Mouse (Mus musculus) C2C12 (cell line): Measurements from ENCODE around the gene Tmem189. TPM values are rescaled to one million over a fixed set of nuclear protein-coding genes. Genes with fewer than 3 reads are reported as not detected.

ENCODE experiments used
- H3K27me3 ChIP-seq: one replicate; pipeline ENCODE4 v1.6.1; 2011; ENCODE audit not compliant: control insufficient read depth, insufficient read depth, insufficient read length
- H3K36me3 ChIP-seq: one replicate; pipeline ENCODE4 v1.6.1; 2011; ENCODE audit not compliant: control insufficient read depth, insufficient read depth
- H3K4me3 ChIP-seq: one replicate; pipeline ENCODE4 v1.5.1; 2011; ENCODE audit warnings: mild to moderate bottlenecking, control low read depth; ENCODE audit not compliant: poor library complexity, insufficient read depth, severe bottlenecking
- H3K79me2 ChIP-seq: one replicate; pipeline ENCODE4 v1.6.1; 2011; ENCODE audit not compliant: control insufficient read depth, insufficient read depth
- H3K79me3 ChIP-seq: one replicate; pipeline ENCODE4 v1.6.1; 2011; ENCODE audit warnings: low read depth, control low read depth
- H3ac ChIP-seq: one replicate; pipeline ENCODE3; 2011; ENCODE audit warnings: low read depth; ENCODE audit not compliant: control insufficient read depth, insufficient read length
- CEBPB ChIP-seq: IDR thresholded peaks from one replicate; pipeline ENCODE4 v1.6.1; 2011; ENCODE audit warnings: low read depth, mild to moderate bottlenecking, control low read depth, moderate library complexity
- CTCF ChIP-seq: IDR thresholded peaks from one replicate; pipeline ENCODE4 v1.5.1; 2011; ENCODE audit not compliant: control insufficient read depth, insufficient read depth, insufficient read length
- FOSL1 ChIP-seq: IDR thresholded peaks from one replicate; pipeline ENCODE4 v1.8.0; 2011; ENCODE audit warnings: mild to moderate bottlenecking, low read length; ENCODE audit not compliant: poor library complexity, insufficient read depth, severe bottlenecking
- MAX ChIP-seq: IDR thresholded peaks from one replicate; pipeline ENCODE4 v1.6.1; 2011; ENCODE audit warnings: mild to moderate bottlenecking, control low read depth
- MYOD1 ChIP-seq: IDR thresholded peaks from one replicate; pipeline ENCODE4 v1.6.1; 2011; ENCODE audit warnings: low read depth; ENCODE audit not compliant: control insufficient read depth, insufficient read length
- MYOG ChIP-seq: IDR thresholded peaks from one replicate; pipeline ENCODE4 v1.6.1; 2011; ENCODE audit not compliant: control insufficient read depth, insufficient read length; ENCODE audit errors: extremely low read depth
- USF1 ChIP-seq: IDR thresholded peaks from one replicate; pipeline ENCODE4 v1.6.1; 2011; ENCODE audit warnings: low read depth, mild to moderate bottlenecking, control low read depth, moderate library complexity
- polyA plus RNA-seq: library from polyadenylated mRNA; unstranded; fragments of >200 nt; fragmentation: generic; extraction: Trizol; gene quantifications from one replicate; pipeline ENCODE4 v1.2.1, GENCODE M21; 2012; ENCODE audit warnings: missing spikeins

Gene Tmem189
- polyA plus RNA-seq, 1 experiment = 34.5 TPM

GRCm38 (mm10) chr2:167599195-167599594, 90.4 kb downstream of the Tmem189 start:
- no peaks in the 10 kb centered on the region for H3K27me3 ChIP-seq
- no peaks in the 10 kb centered on the region for H3K79me3 ChIP-seq
- H3K79me2 ChIP-seq = no peaks in the 10 kb centered on the region
- no peak overlapping the region for H3ac ChIP-seq
- H3K36me3 ChIP-seq = no peaks in the 10 kb centered on the region
- no peak for TF ChIP-seq CEBPB
- no peak for TF ChIP-seq CTCF
- TF ChIP-seq MAX = no peak
- no peak for TF ChIP-seq FOSL1
- no peak for TF ChIP-seq USF1
- TF ChIP-seq MYOG = no peak
- no peak for TF ChIP-seq MYOD1
- H3K4me3 ChIP-seq = no peak overlapping the region

GRCm38 (mm10) chr2:167597492-167598186, 92.0 kb downstream of the Tmem189 start:
- no peak overlapping the region for H3K4me3 ChIP-seq
- no peaks in the 10 kb centered on the region for H3K79me2 ChIP-seq
- H3K27me3 ChIP-seq = no peaks in the 10 kb centered on the region
- no peaks in the 10 kb centered on the region for H3K36me3 ChIP-seq
- no peaks in the 10 kb centered on the region for H3K79me3 ChIP-seq
- no peak for TF ChIP-seq USF1
- no peak for TF ChIP-seq CTCF
- TF ChIP-seq MYOG = no peak
- TF ChIP-seq FOSL1 = no peak
- TF ChIP-seq MAX = no peak
- no peak for TF ChIP-seq CEBPB
- no peak for TF ChIP-seq MYOD1
- no peak overlapping the region for H3ac ChIP-seq

GRCm38 (mm10) chr2:167596726-167597491, 92.7 kb downstream of the Tmem189 start:
- Histone ChIP-seq H3K27me3 (no peaks in the 10 kb centered on the region), H3K79me3 (no peaks in the 10 kb centered on the region), H3K79me2 (no peaks in the 10 kb centered on the region), H3ac (no peak overlapping the region), H3K36me3 (no peaks in the 10 kb centered on the region), H3K4me3 (no peak overlapping the region)
- TF ChIP-seq USF1 (no peak), FOSL1 (no peak), MAX (no peak), MYOD1 (no peak)

GRCm38 (mm10) chr2:167596262-167596661, 93.4 kb downstream of the Tmem189 start:
- H3K27me3 ChIP-seq = no peaks in the 10 kb centered on the region
- H3K79me3 ChIP-seq = no peaks in the 10 kb centered on the region
- no peak for TF ChIP-seq CTCF
- TF ChIP-seq MYOD1 = no peak
- TF ChIP-seq MAX = no peak
- no peak for TF ChIP-seq FOSL1
- no peak for TF ChIP-seq MYOG
- TF ChIP-seq USF1 = no peak
- no peak for TF ChIP-seq CEBPB
- no peak overlapping the region for H3ac ChIP-seq
- no peaks in the 10 kb centered on the region for H3K79me2 ChIP-seq
- no peaks in the 10 kb centered on the region for H3K36me3 ChIP-seq
- no peak overlapping the region for H3K4me3 ChIP-seq

GRCm38 (mm10) chr2:167595761-167596171, 93.9 kb downstream of the Tmem189 start:
- Histone ChIP-seq H3K79me2 (no peaks in the 10 kb centered on the region), H3K27me3 (no peaks in the 10 kb centered on the region), H3K36me3 (no peaks in the 10 kb centered on the region), H3K4me3 (no peak overlapping the region), H3K79me3 (no peaks in the 10 kb centered on the region), H3ac (no peak overlapping the region)
- TF ChIP-seq CTCF (no peak), CEBPB (no peak), MYOG (no peak), MYOD1 (no peak), FOSL1 (no peak), MAX (no peak)

GRCm38 (mm10) chr2:167594444-167594934, 95.1 kb downstream of the Tmem189 start:
- Histone ChIP-seq H3K79me2 (no peaks in the 10 kb centered on the region), H3K4me3 (no peak overlapping the region), H3K79me3 (no peaks in the 10 kb centered on the region), H3K36me3 (no peaks in the 10 kb centered on the region), H3ac (no peak overlapping the region), H3K27me3 (no peaks in the 10 kb centered on the region)
- TF ChIP-seq FOSL1 (no peak), MYOD1 (peak; percentile 48), USF1 (no peak)
